Mouse (Mus musculus) stomach, postnatal 0 days (tissue): Measurements from ENCODE around the gene Gm45799.

ENCODE experiments used
- CTCF ChIP-seq: IDR thresholded peaks from 2 replicates; pipeline ENCODE4 v1.5.1; 2016; ENCODE audit warnings: antibody characterized with exemption, low read depth, mild to moderate bottlenecking, moderate library complexity
- EP300 ChIP-seq: optimal IDR thresholded peaks from 2 replicates; pipeline ENCODE3; 2016; ENCODE audit warnings: antibody characterized with exemption

- TF ChIP-seq CTCF (no peak), EP300 (no peak)
These were observed 596 bp upstream of the Gm45799 start, which contains the start of gene Timm10b for GRCm38 (mm10) chr7:105639756-105640155.
